Mouse (Mus musculus) lung, postnatal 0 days (tissue): Measurements from ENCODE around the gene Cby1.

Source experiments
- CTCF ChIP-seq: IDR thresholded peaks from 2 replicates; pipeline ENCODE4 v1.5.1; 2016; ENCODE audit warnings: antibody characterized with exemption, mild to moderate bottlenecking
- EP300 ChIP-seq: IDR thresholded peaks from 2 replicates; pipeline ENCODE4 v1.6.1; 2016; ENCODE audit warnings: antibody characterized with exemption, mild to moderate bottlenecking, control low read depth

GRCm38 (mm10) chr15:79648130-79648529 lies 10.9 kb upstream of the Cby1 start:
- no peak for TF ChIP-seq CTCF
- TF ChIP-seq EP300: no peak
